32 mouse cellular contexts compared by ENCODE assay signal in the genomic region with DNA sequence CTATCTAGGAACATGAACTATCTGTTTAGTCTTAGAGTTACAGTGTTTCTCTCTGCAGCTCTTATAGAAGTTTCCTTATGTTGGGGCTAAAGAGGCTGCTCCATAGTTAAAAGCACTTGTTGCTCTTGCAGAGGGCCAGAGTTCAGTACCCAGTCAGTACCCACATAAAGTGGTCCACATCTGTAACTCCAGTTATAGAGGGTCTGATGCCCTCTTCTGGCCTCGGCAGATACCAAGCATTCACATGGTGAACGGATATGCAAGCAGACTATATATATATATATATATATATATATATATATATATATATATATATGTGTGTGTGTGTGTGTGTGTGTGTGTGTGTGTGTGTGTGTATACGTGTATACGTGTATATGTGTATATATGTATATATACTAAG. TPM values are rescaled to one million over a fixed set of nuclear protein-coding genes. Genes with fewer than 3 reads are reported as not detected.
DNase-seq lines count a peak whose midpoint lies in the region; ATAC-seq and TF ChIP-seq lines count a peak whose summit lies in the region.
"Had no signal": no experiment of that assay in that cellular context is flagged by ENCODE, and none has a peak within 500 bp of the region (broad histone marks: within the 10 kb centered on the region; RNA-seq: fewer than 3 reads in every experiment).

No protein-coding gene starts in this region.

- ATAC-seq in liver, postnatal 0 days = no peak
- ATAC-seq in common myeloid progenitor, adult 5-6 weeks (replicated peaks; ENCODE audit: low read depth, poor library complexity, severe bottlenecking) = 0 out of 2 replicates have a peak, but pooled peaks have one; percentile 51
- ATAC-seq: activated CD4-positive, CD25-positive, alpha-beta regulatory T cell, adult 4 months; forebrain, embryonic 13.5 days; hindbrain, postnatal 0 days had no signal

- TF ChIP-seq EP300 in liver, postnatal 0 days (IDR thresholded peaks at IDR 0.05; ENCODE audit: low read depth) = no peak

- no peak overlapping the region for H3K4me2 ChIP-seq in liver, postnatal 0 days (ENCODE audit: low read depth, low read length)
- H3K4me2 ChIP-seq: forebrain, embryonic 13.5 days; heart, embryonic 11.5 days; midbrain, embryonic 12.5 days had no signal

- no peak overlapping the region for H3K27ac ChIP-seq in gastrocnemius, adult 2 months
- no peak overlapping the region for H3K27ac ChIP-seq in liver, postnatal 0 days (ENCODE audit: low read depth)
- H3K27ac ChIP-seq: forebrain, embryonic 13.5 days; hindbrain, embryonic 10.5 days; hindbrain, postnatal 0 days; limb, embryonic 10.5 days; midbrain, embryonic 12.5 days had no signal

- intact Hi-C loops in gastrocnemius, adult 2 months (cut with DNase I) = no loop called here

- no peaks in the 10 kb centered on the region for H3K27me3 ChIP-seq in liver, postnatal 0 days (ENCODE audit: insufficient read depth, low read length)
- H3K27me3 ChIP-seq: forebrain, embryonic 13.5 days; midbrain, embryonic 12.5 days had no signal

- H3K9me3 ChIP-seq in liver, postnatal 0 days (ENCODE audit: low read length) = no peaks in the 10 kb centered on the region
- H3K9me3 ChIP-seq: forebrain, embryonic 13.5 days; hindbrain, embryonic 10.5 days; limb, embryonic 10.5 days; midbrain, embryonic 12.5 days had no signal

- peak; percentile 19; the same call in 1 of the 2 replicates for TF ChIP-seq CTCF in gastrocnemius, adult 2 months (IDR thresholded peaks at IDR 0.05)
- TF ChIP-seq CTCF in liver, postnatal 0 days (IDR thresholded peaks at IDR 0.05; ENCODE audit: low read depth) = peak; percentile 34

- WGBS in liver, postnatal 0 days (ENCODE audit: insufficient replicate concordance) = 57% methylated on average over 4 of the region's 4 CpGs

- DNase-seq in gastrocnemius, adult 2 months = no peak
- no peak for DNase-seq in gastrocnemius, postnatal 10 days
- DNase-seq in liver, postnatal 0 days = no peak
- no peak for DNase-seq in liver
- peak; percentile 41 for DNase-seq in thymus, postnatal 4 days
- no peak for DNase-seq in embryo, embryonic 10.5 days (ENCODE audit: low spot score)
- DNase-seq: adrenal gland, postnatal 10 days; cerebellum, adult 2 months; cerebellum, postnatal 25 days; kidney, adult 11 months; kidney, postnatal 10 days; lung, adult 2 months; lung, postnatal 14 days; right cerebral cortex, postnatal 14 days had no signal

- H3K36me3 ChIP-seq in liver, postnatal 0 days (replicated peaks; ENCODE audit: insufficient read depth, low read length) = no peaks in the 10 kb centered on the region
- H3K36me3 ChIP-seq: hindbrain, embryonic 10.5 days; limb, embryonic 10.5 days; midbrain, embryonic 12.5 days had no signal

- H3K4me1 ChIP-seq in liver, postnatal 0 days (ENCODE audit: insufficient read depth) = no peaks in the 10 kb centered on the region
- H3K4me1 ChIP-seq: forebrain, embryonic 13.5 days; hindbrain, embryonic 10.5 days; limb, embryonic 10.5 days; midbrain, embryonic 12.5 days had no signal

- H3K9ac ChIP-seq in liver, postnatal 0 days (replicated peaks) = no peak overlapping the region
- H3K9ac ChIP-seq: forebrain, embryonic 13.5 days; midbrain, embryonic 12.5 days had no signal

- H3K4me3 ChIP-seq in gastrocnemius, adult 2 months = no peak overlapping the region
- no peak overlapping the region for H3K4me3 ChIP-seq in liver, postnatal 0 days (ENCODE audit: low read depth, low read length)
- H3K4me3 ChIP-seq: forebrain, embryonic 13.5 days; hindbrain, embryonic 10.5 days; limb, embryonic 10.5 days; midbrain, embryonic 12.5 days had no signal

RNA-seq across cellular contexts. Expression of a gene that starts 20.1 kb away (rescaled TPM):
- 100 to 1,000 TPM; 411 to 467 TPM for total RNA-seq in gastrocnemius, adult 2 months (2021)
- total RNA-seq in gastrocnemius, postnatal 10 days (2021) = 100 to 1,000 TPM; 249 to 254 TPM
- polyA plus RNA-seq in liver, postnatal 0 days (2015; fragmentation: Nextera tagmentation; extraction: Ambion mirVana) = 311 and 324 TPM in 2 replicates
- 114 and 134 TPM in 2 replicates for total RNA-seq in common myeloid progenitor, adult 5-6 weeks (2017)

RNA-seq across cellular contexts. Expression of a gene that starts 25.5 kb away (rescaled TPM):
- 1 to 10 TPM; 1.5 to 1.8 TPM for total RNA-seq in gastrocnemius, adult 2 months (2021)
- 1 to 10 TPM in 1 of 2 experiments, not detected in 1; 1.0 TPM for total RNA-seq in gastrocnemius, postnatal 10 days (2021)
- not detected in 2 replicates for polyA plus RNA-seq in liver, postnatal 0 days (2015; fragmentation: Nextera tagmentation; extraction: Ambion mirVana)
- total RNA-seq in common myeloid progenitor, adult 5-6 weeks (2017) = 12.4 and 58.4 TPM in 2 replicates
- total RNA-seq: hindbrain, postnatal 0 days had no signal
- polyA plus RNA-seq: activated CD4-positive, CD25-positive, alpha-beta regulatory T cell, adult 4 months; forebrain, embryonic 13.5 days; heart, embryonic 11.5 days; midbrain, embryonic 12.5 days; neural tube, embryonic 11.5 days; testis, adult 2 months had no signal

RNA-seq across cellular contexts. Expression of a gene that starts 26.7 kb away (rescaled TPM):
- not detected for total RNA-seq in gastrocnemius, adult 2 months (2021)
- under 1 TPM in 1 of 2 experiments, not detected in 1; 0.36 TPM for total RNA-seq in gastrocnemius, postnatal 10 days (2021)
- not detected in 2 replicates for polyA plus RNA-seq in liver, postnatal 0 days (2015; fragmentation: Nextera tagmentation; extraction: Ambion mirVana)
- total RNA-seq in common myeloid progenitor, adult 5-6 weeks (2017) = not detected in 2 replicates
- total RNA-seq: adrenal gland, postnatal 10 days; gastrocnemius, adult 8-10 months; granulocyte monocyte progenitor cell, adult 5-6 weeks; hindbrain, postnatal 0 days; layer of hippocampus, postnatal 14 days; liver, adult 2 months; megakaryocyte, adult 5-6 weeks; monocyte, adult 5-6 weeks had no signal
- polyA plus RNA-seq: activated CD4-positive, CD25-positive, alpha-beta regulatory T cell, adult 4 months; cerebellum, adult 2 months; forebrain, embryonic 13.5 days; frontal cortex, adult 2 months; heart, postnatal 0 days; hindbrain, embryonic 10.5 days; hindbrain, postnatal 0 days; limb, embryonic 10.5 days; liver, adult 2 months; neural tube, embryonic 11.5 days had no signal

RNA-seq across cellular contexts. Expression of a gene that starts 33.7 kb away (rescaled TPM):
- over 10,000 TPM; 15,929 to 19,962 TPM for total RNA-seq in gastrocnemius, adult 2 months (2021)
- total RNA-seq in gastrocnemius, postnatal 10 days (2021) = over 10,000 TPM; 11,296 to 12,937 TPM
- polyA plus RNA-seq in liver, postnatal 0 days (2015; fragmentation: Nextera tagmentation; extraction: Ambion mirVana) = 6.9 and 72.7 TPM in 2 replicates
- 1.8 and 3.7 TPM in 2 replicates for total RNA-seq in common myeloid progenitor, adult 5-6 weeks (2017)
- polyA plus RNA-seq: activated CD4-positive, CD25-positive, alpha-beta regulatory T cell, adult 4 months; liver, adult 2 months; testis, adult 2 months had no signal

RNA-seq across cellular contexts. Expression of a gene that starts 34.4 kb away (rescaled TPM):
- total RNA-seq in gastrocnemius, adult 2 months (2021) = 1 to 10 TPM; 3.0 to 4.1 TPM
- 1 to 10 TPM; 3.3 to 4.8 TPM for total RNA-seq in gastrocnemius, postnatal 10 days (2021)
- 2.1 and 2.2 TPM in 2 replicates for polyA plus RNA-seq in liver, postnatal 0 days (2015; fragmentation: Nextera tagmentation; extraction: Ambion mirVana)
- not detected in 2 replicates for total RNA-seq in common myeloid progenitor, adult 5-6 weeks (2017)
- polyA plus RNA-seq: neural tube, embryonic 11.5 days; testis, adult 2 months had no signal
